Mouse (Mus musculus): ENCODE data around the gene Atg14. TPM values are rescaled to one million over a fixed set of nuclear protein-coding genes. Genes with fewer than 3 reads are reported as not detected.
"Not testable (repeated sequence)": the region's sequence is repeated elsewhere in the genome, so short reads cannot be mapped to it uniquely, and the experiment has no call there.

Atg14 gene
- polyA plus RNA-seq, 1 experiment from 2014 or later, result 10.9 TPM

- Histone ChIP-seq H3K36me3 (peaks cover 38% of the 10 kb centered on the region), H3K9me3 (replicated peaks) (no peaks in the 10 kb centered on the region), H3K4me1 (replicated peaks) (no peaks in the 10 kb centered on the region), H3K4me3 (no peak overlapping the region), H3K4me2 (no peak overlapping the region), H3K27ac (no peak overlapping the region), H3K27me3 (no peaks in the 10 kb centered on the region), H3K9ac (no peak overlapping the region)
- ATAC-seq (replicated peaks; ENCODE audit: insufficient number of reproducible peaks, insufficient read depth, low FRiP score, low read depth), result no peak
- 90% methylated on average over 3 of the region's 3 CpGs for WGBS
These were observed 28.2 kb downstream of the Atg14 start for GRCm38 (mm10) chr14:47542283-47542682.

DNA sequence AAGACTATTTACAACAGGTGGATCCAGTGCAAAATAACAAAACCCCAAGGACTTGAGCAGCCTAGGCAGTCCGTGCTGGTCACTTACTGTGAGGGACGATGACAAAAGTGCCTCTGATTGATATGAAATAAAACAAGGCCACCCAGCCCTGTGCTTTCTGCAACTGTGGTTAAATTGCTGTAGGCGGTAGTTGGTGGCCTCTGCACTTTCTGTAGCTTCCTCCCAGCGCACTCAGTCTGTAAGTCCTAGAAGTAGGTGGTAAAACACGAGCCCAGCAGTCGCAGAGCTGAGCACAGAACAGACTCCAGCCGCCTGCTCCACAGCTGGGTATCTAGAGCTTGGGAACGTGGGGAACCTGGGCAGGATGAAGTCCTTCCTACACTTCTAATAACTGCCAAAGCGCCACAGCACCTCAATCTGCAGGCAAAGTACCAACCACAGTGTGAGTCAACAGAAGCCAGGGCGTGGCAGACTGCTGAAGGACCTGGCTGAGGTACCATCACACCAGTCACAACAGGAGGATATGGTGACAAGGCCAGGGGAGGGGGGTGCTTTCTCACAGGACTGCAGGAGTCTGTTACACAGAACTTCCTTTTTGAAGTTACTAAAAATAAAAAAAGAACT lies 29.0 kb downstream of the Atg14 start:
- H3K9me3 ChIP-seq (replicated peaks), result no peaks in the 10 kb centered on the region
- ATAC-seq (replicated peaks; ENCODE audit: insufficient number of reproducible peaks, insufficient read depth, low FRiP score, low read depth), result no peak
- no peak overlapping the region for H3K4me2 ChIP-seq
- H3K4me3 ChIP-seq, result no peak overlapping the region
- 87% methylated on average over 10 of the region's 10 CpGs for WGBS
- peaks cover 31% of the 10 kb centered on the region for H3K36me3 ChIP-seq
- H3K27ac ChIP-seq, result no peak overlapping the region
- no peak overlapping the region for H3K9ac ChIP-seq
- H3K4me1 ChIP-seq (replicated peaks), result no peaks in the 10 kb centered on the region
- H3K27me3 ChIP-seq, result no peaks in the 10 kb centered on the region

- Histone ChIP-seq H3K27me3 (no peaks in the 10 kb centered on the region), H3K9ac (no peak overlapping the region), H3K4me3 (no peak overlapping the region), H3K36me3 (peaks cover 6% of the 10 kb centered on the region; the same call in 1 of the 2 replicates), H3K4me2 (no peak overlapping the region), H3K9me3 (replicated peaks) (no peaks in the 10 kb centered on the region), H3K27ac (no peak overlapping the region), H3K4me1 (replicated peaks) (peaks cover 20% of the 10 kb centered on the region)
- WGBS, result 75% methylated on average over 1 of the region's 1 CpGs
- no peak for ATAC-seq (replicated peaks; ENCODE audit: insufficient number of reproducible peaks, insufficient read depth, low FRiP score, low read depth)
These were observed 35.4 kb downstream of the Atg14 start for GRCm38 (mm10) chr14:47535096-47535495.

DNA sequence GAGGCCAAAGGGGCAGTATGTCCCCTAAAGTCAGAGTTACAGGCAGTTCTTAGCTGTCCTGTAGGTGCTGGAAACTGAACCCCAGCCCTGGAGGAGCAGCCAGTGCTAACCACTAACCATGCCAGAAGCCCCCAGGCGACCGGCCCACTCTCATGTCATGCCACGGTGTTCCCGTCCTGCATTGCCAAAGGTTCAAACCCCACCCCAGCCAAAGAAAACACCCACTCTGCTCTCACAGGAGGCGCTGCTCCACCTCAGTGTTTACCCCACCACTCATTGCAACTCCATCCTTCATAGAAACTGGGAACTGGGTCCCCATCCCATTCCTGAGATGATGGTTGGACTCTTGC lies 36.3 kb downstream of the Atg14 start:
- H3K9me3 ChIP-seq (replicated peaks), result no peaks in the 10 kb centered on the region
- no peaks in the 10 kb centered on the region for H3K27me3 ChIP-seq
- peak overlapping the region; percentile 62; the same call in 1 of the 2 replicates for H3K27ac ChIP-seq
- ATAC-seq (replicated peaks; ENCODE audit: insufficient number of reproducible peaks, insufficient read depth, low FRiP score, low read depth), result no peak
- WGBS, result 74% methylated on average over 5 of the region's 5 CpGs
- H3K4me2 ChIP-seq, result peak overlapping the region; percentile 38; the same call in 1 of the 2 replicates
- H3K4me1 ChIP-seq (replicated peaks), result peaks cover 20% of the 10 kb centered on the region
- H3K4me3 ChIP-seq, result peak overlapping the region; percentile 6; the same call in 1 of the 2 replicates
- H3K9ac ChIP-seq, result no peak overlapping the region
- peaks cover 3% of the 10 kb centered on the region; the same call in 1 of the 2 replicates for H3K36me3 ChIP-seq

GRCm38 (mm10) chr14:47533365-47534175 lies 36.9 kb downstream of the Atg14 start:
- Histone ChIP-seq H3K36me3 (peaks cover 3% of the 10 kb centered on the region; the same call in 1 of the 2 replicates), H3K9me3 (replicated peaks) (no peaks in the 10 kb centered on the region), H3K27me3 (no peaks in the 10 kb centered on the region), H3K4me1 (replicated peaks) (peaks cover 20% of the 10 kb centered on the region), H3K27ac (peak overlapping the region; percentile 62), H3K4me2 (peak overlapping the region; percentile 38), H3K9ac (no peak overlapping the region), H3K4me3 (peak overlapping the region; percentile 6; the same call in 1 of the 2 replicates)
- 14% methylated on average over 11 of the region's 11 CpGs for WGBS
- peak; percentile 83 for ATAC-seq (replicated peaks; ENCODE audit: insufficient number of reproducible peaks, insufficient read depth, low FRiP score, low read depth)

GRCm38 (mm10) chr14:47532496-47532895 lies 38.0 kb downstream of the Atg14 start:
- WGBS, result 73% methylated on average over 1 of the region's 1 CpGs
- Histone ChIP-seq H3K4me1 (replicated peaks) (peaks cover 20% of the 10 kb centered on the region), H3K9me3 (replicated peaks) (no peaks in the 10 kb centered on the region), H3K4me3 (no peak overlapping the region), H3K27me3 (no peaks in the 10 kb centered on the region), H3K27ac (no peak overlapping the region), H3K36me3 (peaks cover 3% of the 10 kb centered on the region; the same call in 1 of the 2 replicates), H3K9ac (no peak overlapping the region), H3K4me2 (no peak overlapping the region)
- no peak for ATAC-seq (replicated peaks; ENCODE audit: insufficient number of reproducible peaks, insufficient read depth, low FRiP score, low read depth)

DNA sequence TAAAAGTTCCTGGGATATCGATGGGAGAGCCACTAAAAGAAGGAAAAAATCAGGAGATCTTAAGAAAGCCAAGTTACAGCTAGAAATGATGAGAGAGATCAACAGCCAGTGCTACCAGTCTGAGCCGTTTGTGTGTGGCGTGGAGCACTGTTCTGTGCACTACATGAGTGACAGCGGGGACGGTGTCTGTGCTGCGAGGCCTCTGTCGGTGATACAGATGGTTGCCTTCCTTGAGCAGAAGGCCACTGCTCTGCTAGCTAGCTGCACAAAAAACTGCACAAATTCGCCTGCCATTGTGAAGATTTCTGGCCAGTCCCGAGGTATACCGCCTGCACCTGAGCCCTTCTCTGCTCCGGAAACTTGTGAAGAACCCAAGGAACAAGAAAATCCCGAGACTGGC lies 40.9 kb downstream of the Atg14 start:
- not testable (repeated sequence) for H3K36me3 ChIP-seq; H3K27me3 ChIP-seq; ATAC-seq (replicated peaks; ENCODE audit: insufficient number of reproducible peaks, insufficient read depth, low FRiP score, low read depth); H3K9me3 ChIP-seq (replicated peaks); H3K27ac ChIP-seq; H3K4me2 ChIP-seq; H3K9ac ChIP-seq; H3K4me3 ChIP-seq
- 88% methylated on average over 12 of the region's 12 CpGs for WGBS
- H3K4me1 ChIP-seq (replicated peaks), result peaks cover 20% of the 10 kb centered on the region

GRCm38 (mm10) chr14:47529019-47529418 lies 41.4 kb downstream of the Atg14 start:
- Histone ChIP-seq H3K27ac (no peak overlapping the region), H3K9ac (no peak overlapping the region), H3K27me3 (no peaks in the 10 kb centered on the region), H3K4me2 (no peak overlapping the region), H3K4me1 (replicated peaks) (peaks cover 14% of the 10 kb centered on the region), H3K9me3 (replicated peaks) (no peaks in the 10 kb centered on the region), H3K4me3 (no peak overlapping the region), H3K36me3 (peaks cover 3% of the 10 kb centered on the region; the same call in 1 of the 2 replicates)
- no peak for ATAC-seq (replicated peaks; ENCODE audit: insufficient number of reproducible peaks, insufficient read depth, low FRiP score, low read depth)
- 38% methylated on average over 8 of the region's 8 CpGs for WGBS

DNA sequence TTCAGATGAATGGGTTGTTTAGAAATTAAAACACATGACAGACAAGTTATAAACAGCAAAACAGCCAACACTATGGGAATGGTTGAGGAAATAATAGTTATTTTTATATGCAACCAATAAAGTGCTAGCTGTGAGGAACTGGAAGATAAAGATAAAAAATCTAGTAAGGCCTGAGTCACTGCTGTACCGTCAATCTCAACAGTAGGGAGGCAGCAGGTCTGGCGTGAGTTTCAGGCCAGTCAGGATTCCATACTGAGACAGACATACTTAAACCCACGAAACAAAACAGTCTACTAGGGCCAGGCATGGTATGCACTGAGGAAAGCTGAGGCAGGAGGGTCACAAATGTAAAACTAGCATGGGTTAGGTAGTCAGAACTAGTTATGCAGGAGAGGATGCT lies 42.2 kb downstream of the Atg14 start:
- no peak overlapping the region for H3K27ac ChIP-seq
- H3K9me3 ChIP-seq (replicated peaks), result no peaks in the 10 kb centered on the region
- 66% methylated on average over 3 of the region's 3 CpGs for WGBS
- no peak for ATAC-seq (replicated peaks; ENCODE audit: insufficient number of reproducible peaks, insufficient read depth, low FRiP score, low read depth)
- H3K4me2 ChIP-seq, result no peak overlapping the region
- peaks cover 7% of the 10 kb centered on the region for H3K4me1 ChIP-seq (replicated peaks)
- H3K9ac ChIP-seq, result no peak overlapping the region
- H3K27me3 ChIP-seq, result no peaks in the 10 kb centered on the region
- H3K4me3 ChIP-seq, result no peak overlapping the region
- peaks cover 3% of the 10 kb centered on the region; the same call in 1 of the 2 replicates for H3K36me3 ChIP-seq

GRCm38 (mm10) chr14:47527833-47528232 lies 42.6 kb downstream of the Atg14 start:
- Histone ChIP-seq H3K27ac (no peak overlapping the region), H3K4me2 (no peak overlapping the region), H3K9ac (no peak overlapping the region), H3K4me1 (replicated peaks) (peaks cover 3% of the 10 kb centered on the region; the same call in 1 of the 2 replicates), H3K4me3 (no peak overlapping the region), H3K9me3 (replicated peaks) (no peaks in the 10 kb centered on the region), H3K27me3 (no peaks in the 10 kb centered on the region), H3K36me3 (peaks cover 3% of the 10 kb centered on the region; the same call in 1 of the 2 replicates)
- 44% methylated on average over 2 of the region's 2 CpGs for WGBS
- ATAC-seq (replicated peaks; ENCODE audit: insufficient number of reproducible peaks, insufficient read depth, low FRiP score, low read depth), result no peak

DNA sequence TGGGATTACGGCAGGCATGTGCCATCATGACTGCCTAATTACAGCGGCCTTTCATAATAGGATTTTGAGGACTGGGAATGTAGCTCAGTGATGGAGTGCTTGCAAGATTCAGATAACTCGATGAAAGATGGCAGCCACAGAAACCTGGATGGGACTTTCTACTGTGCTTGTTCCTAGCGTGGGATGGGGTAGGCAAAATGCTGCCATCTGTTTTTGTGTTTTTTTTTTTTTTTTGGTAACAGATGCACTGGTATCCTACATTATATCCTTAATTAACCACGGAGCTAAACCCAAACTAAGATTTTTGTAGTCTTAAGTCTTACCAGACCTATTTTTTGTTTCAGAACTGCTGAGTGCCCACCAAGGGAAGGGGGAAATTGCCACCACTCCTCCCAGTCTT lies 44.6 kb downstream of the Atg14 start:
- no peak overlapping the region for H3K4me2 ChIP-seq
- 89% methylated on average over 5 of the region's 5 CpGs for WGBS

More for the DNA sequence above, 44.6 kb downstream of the Atg14 start:
- H3K4me1 ChIP-seq (replicated peaks), result peaks cover 6% of the 10 kb centered on the region
- H3K27ac ChIP-seq, result no peak overlapping the region
- H3K9ac ChIP-seq, result no peak overlapping the region
- H3K9me3 ChIP-seq (replicated peaks), result no peaks in the 10 kb centered on the region
- no peak overlapping the region for H3K4me3 ChIP-seq
- H3K27me3 ChIP-seq, result no peaks in the 10 kb centered on the region
- ATAC-seq (replicated peaks; ENCODE audit: insufficient number of reproducible peaks, insufficient read depth, low FRiP score, low read depth), result no peak
- peaks cover 3% of the 10 kb centered on the region; the same call in 1 of the 2 replicates for H3K36me3 ChIP-seq

Data from heart, embryonic 15.5 days (tissue).